Mouse (Mus musculus): ENCODE data around the gene Vamp1.
"Not testable (repeated sequence)": the region's sequence is repeated elsewhere in the genome, so short reads cannot be mapped to it uniquely, and the experiment has no call there.

DNA sequence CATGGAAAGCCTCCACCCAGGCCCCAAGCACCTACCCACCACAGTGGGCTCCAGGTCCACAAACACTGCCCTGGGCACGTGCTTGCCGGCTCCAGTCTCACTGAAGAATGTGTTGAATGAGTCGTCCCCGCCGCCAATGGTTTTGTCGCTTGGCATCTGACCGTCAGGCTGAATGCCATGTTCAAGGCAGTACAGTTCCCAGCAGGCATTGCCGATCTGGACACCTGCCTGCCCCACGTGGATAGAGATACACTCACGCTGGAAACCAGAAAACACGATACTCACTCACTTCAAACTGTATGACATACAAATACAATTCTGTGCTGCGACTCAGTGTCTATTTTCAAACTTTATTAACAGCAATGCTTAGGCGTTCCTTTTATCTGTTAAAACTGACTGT, 67.4 kb downstream of the Vamp1 start:
- not testable (repeated sequence) for TF ChIP-seq CTCF (conservative IDR thresholded peaks at IDR 0.05; ENCODE audit: insufficient read depth, insufficient read length, low read depth, low read length); POLR2A (IDR thresholded peaks at IDR 0.05; ENCODE audit: low read depth, low read length)
